Mouse (Mus musculus) spleen, adult 2 months (tissue): ENCODE measurements around the gene Cyp2t4. TPM values are rescaled to one million over a fixed set of nuclear protein-coding genes. Genes with fewer than 3 reads are reported as not detected.

Source experiments
- DNase-seq, 2 experiments: peaks; one replicate each; pipeline versions ENCODE4 v3.0.0 to v3.0.0-alpha.2; 2012 to 2021; ENCODE audit warnings: low spot score in 2 of 2, low read depth in 1 of 2
- H3K27ac ChIP-seq: fragments of 200-500 bp; 2 replicates; pipeline ENCODE4 v1.5.1; 2012; ENCODE audit warnings: low read length, inconsistent platforms; ENCODE audit not compliant: insufficient read depth
- H3K27me3 ChIP-seq: fragments of 200-500 bp; 2 replicates; pipeline ENCODE4 v1.6.1; 2012; ENCODE audit warnings: mild to moderate bottlenecking, moderate library complexity, low read length, inconsistent platforms; ENCODE audit not compliant: control insufficient read depth, insufficient read depth
- H3K36me3 ChIP-seq: fragments of 200-500 bp; 2 replicates; pipeline ENCODE4 v1.6.1; 2012; ENCODE audit warnings: mild to moderate bottlenecking, low read length, inconsistent platforms; ENCODE audit not compliant: control insufficient read depth, insufficient read depth
- H3K4me1 ChIP-seq: fragments of 200-500 bp; 2 replicates; pipeline ENCODE4 v1.6.1; 2011; ENCODE audit warnings: inconsistent platforms; ENCODE audit not compliant: control insufficient read depth, insufficient read depth, insufficient read length
- H3K4me3 ChIP-seq: fragments of 200-500 bp; 2 replicates; pipeline ENCODE4 v1.5.1; 2011; ENCODE audit warnings: mild to moderate bottlenecking, inconsistent platforms; ENCODE audit not compliant: insufficient read depth, insufficient read length; ENCODE audit errors: extremely low read depth
- CTCF ChIP-seq: fragments of 200-500 bp; IDR thresholded peaks from 2 replicates; pipeline ENCODE4 v1.5.1; 2011; ENCODE audit warnings: mild to moderate bottlenecking, inconsistent platforms; ENCODE audit not compliant: insufficient read depth, insufficient read length, insufficient replicate concordance; ENCODE audit errors: extremely low read depth
- POLR2A ChIP-seq: fragments of 200-500 bp; IDR thresholded peaks from 2 replicates; pipeline ENCODE4 v1.6.1; 2011; ENCODE audit warnings: low read depth, low read length, inconsistent platforms
- WGBS: fragments of 180-500 bp; shearing (Covaris S2); methylation state at CpG from one replicate; pipeline ENCODE4 v1.1.7; 2018; 5-methylcytosine and 5-hydroxymethylcytosine counted together
- polyA plus RNA-seq: library from polyadenylated mRNA; depleted of rRNA; stranded (reverse); fragments of >200 nt; gene quantifications from 2 replicates; pipeline ENCODE4 v1.2.3, GENCODE M21; 2012; rRNA removed

The Cyp2t4 gene
- polyA plus RNA-seq: not detected in 2 replicates

- Histone ChIP-seq H3K27me3 (no peaks in the 10 kb centered on the region), H3K4me1 (no peaks in the 10 kb centered on the region), H3K4me3 (no peak within 1 kb of the TSS), H3K36me3 (peaks cover 6% of the 10 kb centered on the region), H3K27ac (no peak within 1 kb of the TSS)
- TF ChIP-seq POLR2A (no peak), CTCF (no peak)
- no peak for DNase-seq
- 68% methylated on average over 10 of the region's 10 CpGs for WGBS
These were observed at the start of gene Cyp2t4 for GRCm38 (mm10) chr7:27153205-27153764. Cyp2t4 (plus strand) TSS chr7:27153714.

GRCm38 (mm10) chr7:27104882-27105281 lies 48.6 kb upstream of the Cyp2t4 start:
- TF ChIP-seq CTCF: no peak
- TF ChIP-seq POLR2A: no peak

GRCm38 (mm10) chr7:27110327-27110726 lies 43.2 kb upstream of the Cyp2t4 start:
- H3K4me3 ChIP-seq: no peak overlapping the region
- H3K36me3 ChIP-seq: no peaks in the 10 kb centered on the region
- no peak for DNase-seq
- no peak for TF ChIP-seq POLR2A
- no peak for TF ChIP-seq CTCF
- no peaks in the 10 kb centered on the region for H3K4me1 ChIP-seq
- H3K27me3 ChIP-seq: no peaks in the 10 kb centered on the region
- no peak overlapping the region for H3K27ac ChIP-seq

More at GRCm38 (mm10) chr7:27104882-27105281, 48.6 kb upstream of the Cyp2t4 start:
- no peak for DNase-seq
- Histone ChIP-seq H3K4me1 (no peaks in the 10 kb centered on the region), H3K4me3 (no peak overlapping the region), H3K27me3 (no peaks in the 10 kb centered on the region), H3K27ac (no peak overlapping the region), H3K36me3 (no peaks in the 10 kb centered on the region)
- WGBS: 30% methylated on average over 5 of the region's 5 CpGs

GRCm38 (mm10) chr7:27111038-27111437 lies 42.5 kb upstream of the Cyp2t4 start:
- H3K27me3 ChIP-seq: no peaks in the 10 kb centered on the region
- no peaks in the 10 kb centered on the region for H3K4me1 ChIP-seq
- H3K4me3 ChIP-seq: no peak overlapping the region
- no peaks in the 10 kb centered on the region for H3K36me3 ChIP-seq
- TF ChIP-seq POLR2A (no peak), CTCF (no peak)
- no peak for DNase-seq
- 92% methylated on average over 1 of the region's 1 CpGs for WGBS
- H3K27ac ChIP-seq: no peak overlapping the region

- Histone ChIP-seq H3K27me3 (no peaks in the 10 kb centered on the region), H3K4me1 (no peaks in the 10 kb centered on the region), H3K27ac (no peak overlapping the region), H3K36me3 (no peaks in the 10 kb centered on the region), H3K4me3 (no peak overlapping the region)
- no peak for DNase-seq
- no peak for TF ChIP-seq CTCF
- no peak for TF ChIP-seq POLR2A
- WGBS: 78% methylated on average over 3 of the region's 3 CpGs
These were observed 41.5 kb upstream of the Cyp2t4 start for GRCm38 (mm10) chr7:27111987-27112386.

- Histone ChIP-seq H3K4me1 (no peaks in the 10 kb centered on the region), H3K36me3 (no peaks in the 10 kb centered on the region), H3K27ac (no peak overlapping the region), H3K27me3 (no peaks in the 10 kb centered on the region), H3K4me3 (no peak overlapping the region)
- no peak for TF ChIP-seq CTCF
- TF ChIP-seq POLR2A: no peak
- 44% methylated on average over 4 of the region's 4 CpGs for WGBS
- no peak for DNase-seq
These were observed 35.4 kb upstream of the Cyp2t4 start for GRCm38 (mm10) chr7:27118033-27118511.

- H3K4me3 ChIP-seq: no peak within 1 kb of the TSS
- no peak for DNase-seq
- TF ChIP-seq CTCF: no peak
These were observed 33.8 kb upstream of the Cyp2t4 start, which contains the start of gene Cyp2f2 for GRCm38 (mm10) chr7:27119676-27120075. Cyp2f2 (plus strand) TSS chr7:27119909.

More at GRCm38 (mm10) chr7:27119676-27120075, 33.8 kb upstream of the Cyp2t4 start, which contains the start of gene Cyp2f2:
- Histone ChIP-seq H3K4me1 (no peaks in the 10 kb centered on the region), H3K27me3 (no peaks in the 10 kb centered on the region), H3K36me3 (no peaks in the 10 kb centered on the region), H3K27ac (no peak within 1 kb of the TSS)
